Mouse (Mus musculus) heart, embryonic 13.5 days (tissue): ENCODE data around the gene Arhgap25. TPM values are rescaled to one million over a fixed set of nuclear protein-coding genes. Genes with fewer than 3 reads are reported as not detected.
"Not testable (repeated sequence)": the region's sequence is repeated elsewhere in the genome, so short reads cannot be mapped to it uniquely, and the experiment has no call there.

ENCODE experiments used
- ATAC-seq: fragments of 200-750 bp; cut with Nextera tagmentation; 2 replicates; pipeline ENCODE4 v1.8.0; 2017; ENCODE audit warnings: moderate TSS enrichment; ENCODE audit not compliant: insufficient number of reproducible peaks, low FRiP score, low TSS enrichment; ENCODE audit errors: extremely low read depth
- H3K27ac ChIP-seq: fragments of 300-500 bp; sonication (generic); replicated peaks from 2 replicates; pipeline ENCODE4 v1.5.1; 2015; ENCODE audit warnings: moderate library complexity, mild to moderate bottlenecking, inconsistent platforms
- H3K27me3 ChIP-seq: fragments of 300-500 bp; sonication (generic); replicated peaks from 2 replicates; pipeline ENCODE4 v1.6.1; 2015; ENCODE audit warnings: mild to moderate bottlenecking, inconsistent platforms
- H3K36me3 ChIP-seq: fragments of 300-500 bp; sonication (generic); 2 replicates; pipeline ENCODE4 v1.6.1; 2015; ENCODE audit warnings: mild to moderate bottlenecking, inconsistent platforms
- H3K4me1 ChIP-seq: fragments of 300-500 bp; sonication (generic); 2 replicates; pipeline ENCODE4 v1.6.1; 2015; ENCODE audit warnings: inconsistent platforms
- H3K4me2 ChIP-seq: fragments of 300-500 bp; sonication (generic); 2 replicates; pipeline ENCODE4 v1.6.1; 2015; ENCODE audit warnings: inconsistent platforms, mild to moderate bottlenecking, moderate library complexity
- H3K4me3 ChIP-seq: fragments of 300-500 bp; sonication (generic); 2 replicates; pipeline ENCODE4 v1.5.1; 2015; ENCODE audit warnings: moderate library complexity, mild to moderate bottlenecking, inconsistent platforms
- H3K9ac ChIP-seq: fragments of 300-500 bp; sonication (generic); 2 replicates; pipeline ENCODE4 v1.6.1; 2015; ENCODE audit warnings: inconsistent platforms, mild to moderate bottlenecking, moderate library complexity
- H3K9me3 ChIP-seq: fragments of 300-500 bp; sonication (generic); 2 replicates; pipeline ENCODE4 v1.6.1; 2016; ENCODE audit warnings: inconsistent platforms
- WGBS: fragments of 180-500 bp; shearing (Covaris S2); methylation state at CpG from one replicate; pipeline ENCODE4 v1.1.7; 2015; ENCODE audit warnings: mixed read lengths; 5-methylcytosine and 5-hydroxymethylcytosine counted together
- polyA plus RNA-seq: library from polyadenylated mRNA; unstranded; fragments of >200 nt; fragmentation: Nextera tagmentation; extraction: Ambion mirVana; gene quantifications from 2 replicates; pipeline ENCODE4 v1.2.1, GENCODE M21; 2015

Gene Arhgap25
- polyA plus RNA-seq, 1 experiment from 2014 or later, result 3.6 TPM

- H3K4me2 ChIP-seq, result no peak overlapping the region
- no peak overlapping the region for H3K4me3 ChIP-seq
- H3K36me3 ChIP-seq, result no peaks in the 10 kb centered on the region
- H3K9ac ChIP-seq, result no peak overlapping the region
- 0 out of 2 replicates have a peak, but pooled peaks cover 4% of the 10 kb centered on the region for H3K4me1 ChIP-seq
- no peaks in the 10 kb centered on the region for H3K9me3 ChIP-seq
- peaks cover 45% of the 10 kb centered on the region for H3K27me3 ChIP-seq
- 39% methylated on average over 4 of the region's 4 CpGs for WGBS
- H3K27ac ChIP-seq, result no peak overlapping the region
- ATAC-seq, result no peak
Observed at GRCm38 (mm10) chr6:87478847-87479246, 54.2 kb downstream of the Arhgap25 start.

GRCm38 (mm10) chr6:87475223-87475622 lies 57.8 kb downstream of the Arhgap25 start:
- H3K36me3 ChIP-seq, result no peaks in the 10 kb centered on the region
- no peak overlapping the region for H3K9ac ChIP-seq
- no peak for ATAC-seq
- H3K27me3 ChIP-seq, result peaks cover 44% of the 10 kb centered on the region
- WGBS, result 83% methylated on average over 5 of the region's 5 CpGs
- no peaks in the 10 kb centered on the region for H3K9me3 ChIP-seq
- H3K4me2 ChIP-seq, result no peak overlapping the region
- no peak overlapping the region for H3K27ac ChIP-seq
- H3K4me3 ChIP-seq, result no peak overlapping the region
- H3K4me1 ChIP-seq, result 0 out of 2 replicates have a peak, but pooled peaks cover 4% of the 10 kb centered on the region

DNA sequence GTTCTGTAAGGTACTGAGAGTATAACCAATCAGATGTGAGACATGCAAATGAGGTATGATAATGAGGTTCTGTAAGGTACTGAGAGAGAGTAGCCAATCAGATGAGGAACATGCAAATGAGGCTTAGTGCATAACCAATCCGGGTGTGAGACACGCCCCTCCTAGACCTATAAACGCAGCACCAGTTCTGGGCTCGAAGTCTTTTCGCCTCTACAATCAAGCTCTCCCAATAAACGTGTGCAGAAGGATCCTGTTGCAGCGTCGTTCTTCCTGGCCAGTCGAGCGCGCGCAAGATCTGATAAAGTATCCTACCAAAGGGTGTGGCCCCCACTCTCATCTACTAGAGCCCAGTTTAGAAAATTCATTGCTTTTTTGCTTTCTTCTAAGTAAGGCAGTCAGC lies 63.0 kb downstream of the Arhgap25 start:
- H3K9me3 ChIP-seq, ATAC-seq, H3K36me3 ChIP-seq, H3K27ac ChIP-seq, H3K4me2 ChIP-seq, H3K9ac ChIP-seq, H3K4me3 ChIP-seq: not testable (repeated sequence)
- H3K27me3 ChIP-seq, result peaks cover 33% of the 10 kb centered on the region
- peaks cover 10% of the 10 kb centered on the region for H3K4me1 ChIP-seq
- 92% methylated on average over 12 of the region's 12 CpGs for WGBS

DNA sequence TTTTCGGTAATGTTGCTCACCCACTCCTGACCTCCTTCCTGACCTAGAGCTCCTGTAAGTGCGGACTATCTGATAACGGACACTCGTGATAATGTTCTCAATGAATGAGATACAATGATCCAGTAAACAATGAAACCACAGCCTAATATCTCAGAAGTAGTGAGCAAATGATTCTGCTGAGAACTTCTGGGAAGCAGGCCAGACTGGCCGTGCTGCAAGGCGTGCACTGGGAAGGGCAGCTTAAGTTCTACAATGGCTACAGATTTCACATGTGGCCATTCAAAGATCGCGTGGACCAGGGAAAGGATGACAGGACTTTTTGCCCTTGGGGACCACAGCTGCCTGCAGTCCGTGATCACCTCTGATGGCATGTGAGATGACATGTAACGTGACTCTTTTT lies 64.7 kb downstream of the Arhgap25 start:
- Histone ChIP-seq H3K36me3 (no peaks in the 10 kb centered on the region), H3K27me3 (peaks cover 40% of the 10 kb centered on the region), H3K4me2 (no peak overlapping the region), H3K4me1 (peaks cover 10% of the 10 kb centered on the region), H3K9ac (no peak overlapping the region), H3K27ac (no peak overlapping the region), H3K9me3 (no peaks in the 10 kb centered on the region), H3K4me3 (no peak overlapping the region)
- WGBS, result 54% methylated on average over 10 of the region's 10 CpGs
- ATAC-seq, result no peak

DNA sequence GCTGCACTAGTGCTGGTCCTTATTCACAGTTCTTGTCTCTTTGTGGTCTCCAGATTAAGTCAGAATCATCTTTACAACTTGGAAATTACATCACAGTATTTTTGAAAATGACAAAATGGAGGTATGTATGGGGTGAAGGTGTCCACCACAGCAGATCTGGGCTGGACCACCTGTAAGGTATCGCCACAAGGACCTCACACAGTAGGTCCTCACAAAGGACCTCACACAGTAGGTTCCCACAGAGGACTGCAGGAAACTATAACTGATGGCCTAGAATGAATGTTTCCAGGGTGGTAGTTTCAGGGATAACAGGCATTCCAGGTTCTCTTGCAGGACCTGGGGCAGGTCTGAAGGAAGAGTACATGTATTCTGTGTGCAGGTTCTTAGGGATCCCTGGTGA lies 65.7 kb downstream of the Arhgap25 start:
- no peak overlapping the region for H3K4me3 ChIP-seq
- no peaks in the 10 kb centered on the region for H3K9me3 ChIP-seq
- no peak for ATAC-seq
- no peak overlapping the region for H3K4me2 ChIP-seq
- peaks cover 45% of the 10 kb centered on the region for H3K27me3 ChIP-seq
- no peak overlapping the region for H3K27ac ChIP-seq
- no peaks in the 10 kb centered on the region for H3K36me3 ChIP-seq
- peaks cover 10% of the 10 kb centered on the region for H3K4me1 ChIP-seq
- WGBS, result 90% methylated on average over 1 of the region's 1 CpGs
- no peak overlapping the region for H3K9ac ChIP-seq

DNA sequence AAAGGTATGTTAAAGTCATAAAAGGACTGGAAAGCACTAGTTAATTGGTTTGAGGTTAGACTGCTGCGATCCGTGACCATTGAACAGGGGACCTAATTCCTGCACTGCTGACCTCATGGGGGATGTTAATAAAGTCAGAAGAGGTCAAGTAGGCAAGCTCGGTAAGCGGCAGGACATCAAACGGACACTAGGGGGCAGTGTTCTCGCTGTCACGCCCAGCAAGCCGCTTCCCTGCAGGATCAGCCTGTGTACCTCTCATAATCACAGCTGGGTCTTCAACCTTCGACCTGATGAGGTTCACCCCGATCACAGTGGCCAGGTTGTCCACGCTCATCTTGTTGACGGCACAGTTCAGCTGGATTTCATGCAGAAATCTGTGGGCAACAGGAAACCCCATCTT lies 66.8 kb downstream of the Arhgap25 start:
- 16% methylated on average over 12 of the region's 12 CpGs for WGBS
- H3K4me1 ChIP-seq, result peaks cover 10% of the 10 kb centered on the region
- H3K4me2 ChIP-seq, result peak overlapping the region; percentile 56
- no peak overlapping the region; the same call in 1 of the 2 replicates for H3K4me3 ChIP-seq
- no peaks in the 10 kb centered on the region for H3K36me3 ChIP-seq
- 0 out of 2 replicates have a peak, but pooled peaks have one; percentile 14 for ATAC-seq
- no peak overlapping the region for H3K9ac ChIP-seq
- no peaks in the 10 kb centered on the region for H3K9me3 ChIP-seq
- H3K27ac ChIP-seq, result no peak overlapping the region
- H3K27me3 ChIP-seq, result peaks cover 48% of the 10 kb centered on the region

DNA sequence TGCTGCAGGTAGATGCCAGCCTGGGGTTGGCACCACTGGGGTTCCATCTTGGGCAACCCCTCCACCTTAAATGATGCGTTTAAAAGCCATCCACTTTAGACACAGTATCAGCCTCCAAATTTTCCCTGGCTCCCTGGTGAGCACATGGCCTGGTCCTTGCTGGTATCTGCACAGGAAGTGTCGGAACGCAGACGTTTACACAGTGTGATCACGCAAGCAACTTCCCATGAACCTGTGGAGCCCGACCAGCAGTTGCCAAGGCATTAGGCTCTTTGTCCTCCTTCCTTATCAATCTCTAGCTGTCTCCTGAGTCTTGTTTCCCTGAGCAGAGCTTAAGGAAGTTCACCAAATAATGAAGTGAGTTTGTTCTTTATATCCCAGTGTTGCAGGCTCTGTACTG lies 77.6 kb downstream of the Arhgap25 start:
- H3K9ac ChIP-seq, result no peak overlapping the region
- 53% methylated on average over 6 of the region's 6 CpGs for WGBS
- H3K4me3 ChIP-seq, result no peak overlapping the region
- H3K9me3 ChIP-seq, result 0 out of 2 replicates have a peak, but pooled peaks cover 4% of the 10 kb centered on the region
- no peak overlapping the region for H3K27ac ChIP-seq
- peaks cover 6% of the 10 kb centered on the region for H3K4me1 ChIP-seq
- peaks cover 93% of the 10 kb centered on the region for H3K27me3 ChIP-seq
- H3K4me2 ChIP-seq, result no peak overlapping the region
- H3K36me3 ChIP-seq, result no peaks in the 10 kb centered on the region
- ATAC-seq, result no peak

DNA sequence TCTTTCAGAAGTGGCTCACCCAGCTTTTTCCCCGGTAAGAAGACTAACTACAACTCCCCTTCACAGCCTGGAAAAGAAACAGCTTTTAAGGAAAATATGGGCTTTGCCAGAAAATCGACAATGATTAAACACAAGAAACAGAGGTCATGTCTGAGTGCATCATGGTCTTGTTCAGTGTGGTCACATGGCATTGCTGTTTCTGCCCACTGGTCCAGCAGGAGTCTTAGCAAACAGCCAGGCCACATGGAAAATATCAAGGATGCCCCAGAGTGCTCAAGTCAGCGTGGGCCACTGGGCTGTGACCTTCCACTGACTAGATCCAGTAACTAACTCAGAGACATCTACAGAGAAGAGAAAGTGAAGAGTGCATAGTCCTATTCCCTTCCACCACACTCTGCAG lies 81.3 kb downstream of the Arhgap25 start:
- no peak overlapping the region for H3K4me2 ChIP-seq
- 63% methylated on average over 3 of the region's 3 CpGs for WGBS
- H3K27me3 ChIP-seq, result peaks cover 98% of the 10 kb centered on the region
- H3K9ac ChIP-seq, result no peak overlapping the region
- H3K4me1 ChIP-seq, result peaks cover 30% of the 10 kb centered on the region
- no peak for ATAC-seq
- 0 out of 2 replicates have a peak, but pooled peaks cover 4% of the 10 kb centered on the region for H3K9me3 ChIP-seq
- H3K4me3 ChIP-seq, result no peak overlapping the region
- no peak overlapping the region for H3K27ac ChIP-seq
- no peaks in the 10 kb centered on the region for H3K36me3 ChIP-seq

GRCm38 (mm10) chr6:87451016-87451415 lies 82.0 kb downstream of the Arhgap25 start:
- no peak overlapping the region for H3K27ac ChIP-seq
- no peak overlapping the region for H3K4me2 ChIP-seq
- peaks cover 30% of the 10 kb centered on the region for H3K4me1 ChIP-seq
- H3K9ac ChIP-seq, result no peak overlapping the region
- 50% methylated on average over 3 of the region's 3 CpGs for WGBS
- no peaks in the 10 kb centered on the region for H3K36me3 ChIP-seq
- H3K4me3 ChIP-seq, result no peak overlapping the region
- 0 out of 2 replicates have a peak, but pooled peaks cover 4% of the 10 kb centered on the region for H3K9me3 ChIP-seq
- H3K27me3 ChIP-seq, result peaks cover 98% of the 10 kb centered on the region
- no peak for ATAC-seq

DNA sequence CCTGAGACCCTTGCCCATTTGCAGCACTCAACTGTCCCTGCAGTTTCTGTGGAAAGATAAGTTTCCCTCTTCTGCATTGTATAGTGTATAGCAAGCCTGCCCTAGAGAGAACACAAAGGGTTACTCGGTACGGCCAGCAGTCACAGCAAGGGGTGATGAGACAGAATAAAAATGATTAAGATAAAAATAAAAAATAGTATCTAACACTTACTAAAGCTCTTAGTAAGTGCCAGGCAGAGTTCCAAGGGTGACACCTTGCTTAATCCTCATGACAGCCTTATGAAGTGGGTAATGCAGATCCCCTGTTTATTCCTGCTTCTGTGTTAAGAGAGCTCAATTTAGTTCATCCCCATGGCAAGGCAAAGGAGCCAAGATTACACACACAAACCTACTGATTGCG lies 83.5 kb downstream of the Arhgap25 start:
- Histone ChIP-seq H3K4me1 (peaks cover 30% of the 10 kb centered on the region), H3K27ac (peak overlapping the region; percentile 63), H3K27me3 (peaks cover 92% of the 10 kb centered on the region), H3K4me2 (0 out of 2 replicates have a peak overlapping the region, but pooled peaks have one; percentile 0), H3K9me3 (0 out of 2 replicates have a peak, but pooled peaks cover 4% of the 10 kb centered on the region), H3K4me3 (no peak overlapping the region), H3K9ac (no peak overlapping the region), H3K36me3 (no peaks in the 10 kb centered on the region)
- ATAC-seq, result no peak; the same call in 1 of the 2 replicates
- WGBS, result 39% methylated on average over 3 of the region's 3 CpGs

GRCm38 (mm10) chr6:87447217-87447616 lies 85.8 kb downstream of the Arhgap25 start:
- H3K4me3 ChIP-seq, result no peak overlapping the region
- H3K36me3 ChIP-seq, result no peaks in the 10 kb centered on the region
- no peak for ATAC-seq
- H3K27ac ChIP-seq, result no peak overlapping the region
- H3K27me3 ChIP-seq, result peaks cover 85% of the 10 kb centered on the region
- H3K4me1 ChIP-seq, result peaks cover 50% of the 10 kb centered on the region
- H3K9me3 ChIP-seq, result no peaks in the 10 kb centered on the region
- no peak overlapping the region for H3K9ac ChIP-seq
- H3K4me2 ChIP-seq, result no peak overlapping the region
- 88% methylated on average over 4 of the region's 4 CpGs for WGBS

DNA sequence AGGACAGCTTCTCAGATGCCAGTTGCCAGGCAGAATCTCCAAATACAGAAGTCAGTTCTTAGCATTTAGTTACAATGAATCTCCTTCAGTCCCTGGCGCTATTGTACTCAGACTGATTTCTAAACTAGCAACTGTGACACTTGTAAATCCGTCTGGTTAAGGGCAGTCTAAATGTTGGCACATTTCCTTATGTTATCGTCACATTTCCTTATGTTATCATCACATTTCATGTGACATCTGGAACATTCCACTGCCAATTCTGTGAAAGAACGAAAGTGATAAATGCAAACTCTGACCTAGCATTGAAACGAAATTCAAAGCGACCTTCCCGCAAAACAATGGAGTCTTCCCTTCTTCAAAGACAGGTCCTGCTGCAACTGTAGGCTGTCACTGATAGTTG lies 87.8 kb downstream of the Arhgap25 start:
- Histone ChIP-seq H3K4me2 (no peak overlapping the region), H3K9me3 (no peaks in the 10 kb centered on the region), H3K4me3 (no peak overlapping the region), H3K27me3 (peaks cover 73% of the 10 kb centered on the region), H3K4me1 (peaks cover 65% of the 10 kb centered on the region), H3K9ac (no peak overlapping the region), H3K36me3 (no peaks in the 10 kb centered on the region), H3K27ac (no peak overlapping the region)
- WGBS, result 57% methylated on average over 7 of the region's 7 CpGs
- no peak; the same call in 1 of the 2 replicates for ATAC-seq
